Mouse (Mus musculus) limb, embryonic 12.5 days (tissue): ENCODE measurements around the gene Anpep. TPM values are rescaled to one million over a fixed set of nuclear protein-coding genes. Genes with fewer than 3 reads are reported as not detected.
A peak's percentile ranks its signal among the peaks of the same experiment; 100 is the strongest.
"Not testable (repeated sequence)": the region's sequence is repeated elsewhere in the genome, so short reads cannot be mapped to it uniquely, and the experiment has no call there.

Experiments
- ATAC-seq: fragments of 200-750 bp; cut with Nextera tagmentation; 2 replicates; pipeline ENCODE4 v1.8.0; 2017; ENCODE audit warnings: low read depth, moderate TSS enrichment; ENCODE audit not compliant: insufficient number of reproducible peaks, insufficient read depth, low FRiP score, low TSS enrichment
- H3K27ac ChIP-seq: fragments of 300-500 bp; sonication (generic); 2 replicates; pipeline ENCODE4 v1.5.1; 2016; ENCODE audit warnings: mild to moderate bottlenecking, moderate library complexity
- H3K27me3 ChIP-seq: fragments of 300-500 bp; sonication (generic); 2 replicates; pipeline ENCODE4 v1.6.1; 2016; ENCODE audit warnings: mild to moderate bottlenecking, moderate library complexity
- H3K36me3 ChIP-seq: fragments of 300-500 bp; sonication (generic); 2 replicates; pipeline ENCODE4 v1.6.1; 2016; ENCODE audit warnings: mild to moderate bottlenecking, moderate library complexity
- H3K4me1 ChIP-seq: fragments of 300-500 bp; sonication (generic); replicated peaks from 2 replicates; pipeline ENCODE4 v1.6.1; 2016
- H3K4me2 ChIP-seq: fragments of 300-500 bp; sonication (generic); 2 replicates; pipeline ENCODE4 v1.6.1; 2016; ENCODE audit warnings: mild to moderate bottlenecking, moderate library complexity
- H3K4me3 ChIP-seq: fragments of 300-500 bp; sonication (generic); replicated peaks from 2 replicates; pipeline ENCODE4 v1.5.1; 2016; ENCODE audit warnings: mild to moderate bottlenecking
- H3K9ac ChIP-seq: fragments of 300-500 bp; sonication (generic); replicated peaks from 2 replicates; pipeline ENCODE4 v1.6.1; 2016; ENCODE audit warnings: mild to moderate bottlenecking, moderate library complexity
- H3K9me3 ChIP-seq: fragments of 300-500 bp; sonication (generic); 2 replicates; pipeline ENCODE4 v1.6.1; 2016; ENCODE audit warnings: mild to moderate bottlenecking, moderate library complexity
- WGBS: fragments of 180-500 bp; shearing (Covaris S2); methylation state at CpG from one replicate; pipeline ENCODE4 v1.1.7; 2016; 5-methylcytosine and 5-hydroxymethylcytosine counted together
- polyA plus RNA-seq: library from polyadenylated mRNA; unstranded; fragments of >200 nt; fragmentation: Nextera tagmentation; extraction: Ambion mirVana; gene quantifications from 2 replicates; pipeline ENCODE4 v1.2.1, GENCODE M21; 2016

Gene Anpep
- polyA plus RNA-seq, 1 experiment from 2014 or later: 10.6 TPM

- Histone ChIP-seq H3K4me1 (0 out of 2 replicates have a peak, but pooled peaks cover 9% of the 10 kb centered on the region), H3K4me2 (no peak overlapping the region), H3K36me3 (no peaks in the 10 kb centered on the region), H3K9me3 (no peaks in the 10 kb centered on the region), H3K9ac (no peak overlapping the region), H3K27me3 (peaks cover 41% of the 10 kb centered on the region), H3K27ac (no peak overlapping the region), H3K4me3 (no peak overlapping the region)
- ATAC-seq: no peak
- WGBS: 85% methylated on average over 7 of the region's 7 CpGs
Measured at GRCm38 (mm10) chr7:79808561-79808960, 52.3 kb downstream of the Anpep start.

- Histone ChIP-seq H3K4me1 (no peaks in the 10 kb centered on the region; the same call in 1 of the 2 replicates), H3K4me2 (no peak overlapping the region), H3K36me3 (no peaks in the 10 kb centered on the region), H3K4me3 (no peak overlapping the region), H3K27ac (no peak overlapping the region), H3K27me3 (0 out of 2 replicates have a peak, but pooled peaks cover 3% of the 10 kb centered on the region), H3K9me3 (no peaks in the 10 kb centered on the region), H3K9ac (no peak overlapping the region)
- 68% methylated on average over 2 of the region's 2 CpGs for WGBS
- no peak for ATAC-seq
Measured at GRCm38 (mm10) chr7:79803887-79804286, 57.0 kb downstream of the Anpep start.

- Histone ChIP-seq H3K27ac (no peak overlapping the region), H3K27me3 (peaks cover 8% of the 10 kb centered on the region; the same call in 1 of the 2 replicates)
- WGBS: 38% methylated on average over 5 of the region's 5 CpGs
Measured at GRCm38 (mm10) chr7:79802037-79802436, 58.8 kb downstream of the Anpep start.

GRCm38 (mm10) chr7:79801391-79801790 is 59.5 kb downstream of the Anpep start:
- no peaks in the 10 kb centered on the region for H3K36me3 ChIP-seq
- no peak overlapping the region for H3K9ac ChIP-seq
- H3K27me3 ChIP-seq: peaks cover 8% of the 10 kb centered on the region; the same call in 1 of the 2 replicates

More at GRCm38 (mm10) chr7:79802037-79802436, 58.8 kb downstream of the Anpep start:
- no peak overlapping the region for H3K4me2 ChIP-seq
- no peaks in the 10 kb centered on the region for H3K9me3 ChIP-seq
- H3K36me3 ChIP-seq: no peaks in the 10 kb centered on the region
- H3K4me3 ChIP-seq: no peak overlapping the region
- ATAC-seq: no peak
- H3K4me1 ChIP-seq: peaks cover 4% of the 10 kb centered on the region; the same call in 1 of the 2 replicates
- no peak overlapping the region for H3K9ac ChIP-seq

DNA sequence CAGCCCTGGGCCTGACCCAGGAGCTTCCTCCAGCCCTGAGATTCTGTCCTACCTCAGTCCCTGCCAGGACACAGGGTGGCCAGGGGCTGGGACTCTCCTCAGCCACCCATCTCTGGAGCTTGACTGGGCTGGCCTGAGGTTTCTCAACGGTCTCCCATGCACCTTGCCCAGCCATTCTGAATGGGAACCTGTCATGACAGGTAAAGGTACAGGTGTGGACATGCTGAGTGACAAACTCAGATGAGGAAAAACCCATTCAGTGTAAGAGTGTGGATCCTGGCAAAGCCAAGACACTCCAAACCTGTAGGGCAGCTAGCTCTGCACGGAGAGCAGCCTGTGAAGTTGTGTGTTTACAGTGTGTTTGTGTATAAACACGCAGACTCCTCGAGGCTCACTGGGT is 60.5 kb downstream of the Anpep start:
- Histone ChIP-seq H3K9ac (no peak overlapping the region; the same call in 1 of the 2 replicates), H3K36me3 (no peaks in the 10 kb centered on the region), H3K4me2 (no peak overlapping the region), H3K27ac (no peak overlapping the region), H3K4me1 (peaks cover 7% of the 10 kb centered on the region; the same call in 1 of the 2 replicates), H3K27me3 (peaks cover 18% of the 10 kb centered on the region; the same call in 1 of the 2 replicates), H3K4me3 (no peak overlapping the region), H3K9me3 (no peaks in the 10 kb centered on the region)
- ATAC-seq: no peak
- 80% methylated on average over 4 of the region's 4 CpGs for WGBS

More at GRCm38 (mm10) chr7:79801391-79801790, 59.5 kb downstream of the Anpep start:
- no peak overlapping the region for H3K4me3 ChIP-seq
- no peaks in the 10 kb centered on the region for H3K9me3 ChIP-seq
- H3K4me1 ChIP-seq: peaks cover 7% of the 10 kb centered on the region; the same call in 1 of the 2 replicates
- WGBS: 63% methylated on average over 11 of the region's 11 CpGs
- no peak overlapping the region for H3K4me2 ChIP-seq
- H3K27ac ChIP-seq: no peak overlapping the region
- ATAC-seq: no peak

DNA sequence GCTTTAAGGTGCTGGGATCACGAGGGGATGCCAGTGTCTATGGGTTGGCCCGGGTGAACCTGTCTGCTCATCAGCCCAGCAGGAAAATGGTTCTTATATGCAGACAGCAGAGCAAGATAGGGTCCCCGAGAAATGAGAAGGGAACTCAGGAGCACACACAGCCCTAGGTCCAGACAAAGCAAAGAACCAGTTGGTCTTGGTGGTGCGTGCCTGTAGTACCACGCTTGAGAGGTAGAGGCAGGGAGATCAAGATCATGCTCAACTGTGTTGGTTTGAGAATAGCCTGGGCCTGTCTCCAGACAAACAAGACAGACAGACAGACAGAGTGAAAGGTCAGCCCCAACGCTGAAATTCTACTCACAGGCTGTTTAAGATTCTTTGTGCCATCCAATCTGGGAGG is 61.4 kb downstream of the Anpep start:
- H3K4me3 ChIP-seq: no peak overlapping the region
- H3K27me3 ChIP-seq: peaks cover 26% of the 10 kb centered on the region
- no peaks in the 10 kb centered on the region for H3K9me3 ChIP-seq
- H3K9ac ChIP-seq: no peak overlapping the region
- no peak overlapping the region for H3K4me2 ChIP-seq
- peaks cover 7% of the 10 kb centered on the region; the same call in 1 of the 2 replicates for H3K4me1 ChIP-seq
- WGBS: 71% methylated on average over 6 of the region's 6 CpGs
- H3K36me3 ChIP-seq: no peaks in the 10 kb centered on the region
- no peak overlapping the region for H3K27ac ChIP-seq
- ATAC-seq: no peak

DNA sequence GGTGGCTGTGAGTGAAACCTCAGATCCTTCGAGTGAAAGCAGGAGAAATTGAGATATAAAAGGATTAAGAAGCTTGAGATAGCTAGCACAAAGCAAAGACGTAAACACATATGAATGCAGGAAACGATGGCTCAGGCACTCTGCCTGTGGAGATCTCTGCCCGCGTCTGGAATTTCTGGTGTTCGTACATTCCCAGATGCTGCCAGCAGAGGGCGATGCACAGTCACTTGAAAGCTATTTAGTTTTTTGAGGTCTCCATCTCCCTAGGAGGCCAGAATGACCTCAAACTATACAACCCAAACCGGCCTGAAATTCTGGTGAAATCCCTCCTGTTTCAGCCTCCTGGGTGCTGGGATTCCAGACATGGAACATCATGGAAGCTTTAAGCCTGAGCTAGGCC is 61.8 kb downstream of the Anpep start:
- WGBS: 2% methylated on average over 8 of the region's 8 CpGs
- Histone ChIP-seq H3K4me1 (peaks cover 7% of the 10 kb centered on the region; the same call in 1 of the 2 replicates), H3K4me3 (no peak overlapping the region), H3K27ac (no peak overlapping the region), H3K36me3 (no peaks in the 10 kb centered on the region), H3K9me3 (no peaks in the 10 kb centered on the region), H3K27me3 (peaks cover 31% of the 10 kb centered on the region), H3K4me2 (no peak overlapping the region), H3K9ac (no peak overlapping the region)
- no peak for ATAC-seq

DNA sequence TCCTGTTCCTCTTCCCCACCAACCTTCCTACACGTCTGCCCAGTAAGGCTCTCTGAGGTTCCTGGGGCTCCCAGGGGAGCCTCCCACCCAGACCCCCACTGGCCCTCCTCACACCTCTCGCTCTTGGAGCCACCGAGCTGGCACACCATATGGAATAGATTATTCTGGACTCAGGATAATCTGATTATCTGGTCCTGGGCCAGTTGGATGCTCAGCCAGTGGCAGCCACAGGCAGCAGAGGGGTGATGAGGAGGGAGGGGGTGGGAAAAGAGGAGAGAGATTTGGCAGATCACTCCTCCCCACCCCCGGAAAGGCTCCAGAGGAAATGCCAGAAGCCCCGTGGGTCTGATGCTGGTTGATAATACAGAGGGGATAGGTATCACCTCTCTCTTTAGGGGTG is 62.3 kb downstream of the Anpep start:
- Histone ChIP-seq H3K27ac (no peak overlapping the region), H3K27me3 (peaks cover 35% of the 10 kb centered on the region), H3K36me3 (no peaks in the 10 kb centered on the region), H3K4me1 (peaks cover 7% of the 10 kb centered on the region; the same call in 1 of the 2 replicates), H3K9me3 (no peaks in the 10 kb centered on the region), H3K4me2 (no peak overlapping the region), H3K9ac (no peak overlapping the region), H3K4me3 (no peak overlapping the region)
- 24% methylated on average over 5 of the region's 5 CpGs for WGBS
- ATAC-seq: no peak

DNA sequence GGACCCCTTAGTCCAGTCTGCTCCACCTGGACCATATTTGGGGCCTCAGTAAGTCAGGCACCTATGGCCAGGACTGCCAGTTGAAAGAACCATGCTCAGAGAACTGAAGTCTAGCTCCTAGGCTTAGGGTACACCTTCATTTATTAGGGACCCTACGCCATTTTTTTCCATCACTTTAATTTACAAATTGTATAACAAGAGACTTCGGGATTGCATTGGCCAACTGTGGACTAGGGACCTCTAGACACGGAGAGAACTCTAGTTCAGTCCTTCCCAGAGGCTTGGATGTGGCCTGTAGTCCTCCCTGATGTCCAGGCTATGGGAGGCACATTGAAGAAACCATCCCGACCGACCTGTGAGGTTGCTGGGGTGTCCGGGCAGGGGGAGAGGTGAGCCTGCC is 67.2 kb downstream of the Anpep start, which contains the start of gene Mesp1:
Mesp1 (minus strand) TSS at position 101 of the 400 bp plus-strand sequence.
- peaks cover 36% of the 10 kb centered on the region for H3K4me1 ChIP-seq
- no peak for ATAC-seq
- no peak within 1 kb of the TSS for H3K27ac ChIP-seq
- H3K36me3 ChIP-seq: no peaks in the 10 kb centered on the region
- peaks cover 79% of the 10 kb centered on the region for H3K27me3 ChIP-seq
- H3K4me3 ChIP-seq: peak within 1 kb of the TSS; percentile 48
- 67% methylated on average over 6 of the region's 6 CpGs for WGBS
- H3K9me3 ChIP-seq: no peaks in the 10 kb centered on the region
- H3K4me2 ChIP-seq: peak within 1 kb of the TSS; percentile 82
- H3K9ac ChIP-seq: peak within 1 kb of the TSS; percentile 50

- peak overlapping the region; percentile 48 for H3K4me3 ChIP-seq
- peak overlapping the region; percentile 82 for H3K4me2 ChIP-seq
- H3K9ac ChIP-seq: peak overlapping the region; percentile 50
- peaks cover 36% of the 10 kb centered on the region for H3K4me1 ChIP-seq
- ATAC-seq: peak; percentile 28; the same call in 1 of the 2 replicates
- no peaks in the 10 kb centered on the region for H3K36me3 ChIP-seq
- H3K9me3 ChIP-seq: no peaks in the 10 kb centered on the region
- 1% methylated on average over 80 of the region's 80 CpGs for WGBS
- H3K27me3 ChIP-seq: peaks cover 83% of the 10 kb centered on the region
- H3K27ac ChIP-seq: no peak overlapping the region
Measured at GRCm38 (mm10) chr7:79792635-79793421, 68.0 kb downstream of the Anpep start.

- H3K27ac ChIP-seq, H3K4me3 ChIP-seq, H3K36me3 ChIP-seq, H3K9me3 ChIP-seq, H3K4me2 ChIP-seq, H3K9ac ChIP-seq, ATAC-seq: not testable (repeated sequence)
- 15% methylated on average over 2 of the region's 2 CpGs for WGBS
- Histone ChIP-seq H3K27me3 (peaks cover 76% of the 10 kb centered on the region), H3K4me1 (peaks cover 29% of the 10 kb centered on the region)
Measured at GRCm38 (mm10) chr7:79789812-79790211, 71.0 kb downstream of the Anpep start.
